Mouse (Mus musculus) small intestine, adult 2 months (tissue): ENCODE measurements around the gene Ddx20. TPM values are rescaled to one million over a fixed set of nuclear protein-coding genes. Genes with fewer than 3 reads are reported as not detected.

Experiments
- H3K27ac ChIP-seq: fragments of 200-500 bp; 2 replicates; pipeline ENCODE4 v1.5.1; 2012; ENCODE audit warnings: low read depth, low read length, control low read depth, inconsistent platforms; ENCODE audit not compliant: insufficient read depth
- H3K27me3 ChIP-seq: fragments of 200-500 bp; 2 replicates; pipeline ENCODE4 v1.6.1; 2012; ENCODE audit warnings: mild to moderate bottlenecking, moderate library complexity, low read length, inconsistent platforms; ENCODE audit not compliant: control insufficient read depth, insufficient read depth
- H3K36me3 ChIP-seq: fragments of 200-500 bp; 2 replicates; pipeline ENCODE4 v1.6.1; 2012; ENCODE audit warnings: mild to moderate bottlenecking, low read length, control low read depth, inconsistent platforms; ENCODE audit not compliant: control insufficient read depth, insufficient read depth
- H3K4me1 ChIP-seq: fragments of 200-500 bp; 2 replicates; pipeline ENCODE4 v1.6.1; 2012; ENCODE audit warnings: low read length, inconsistent platforms, mixed read lengths; ENCODE audit not compliant: control insufficient read depth, insufficient read depth, insufficient read length
- H3K4me3 ChIP-seq: fragments of 200-500 bp; 2 replicates; pipeline ENCODE4 v1.5.1; 2012; ENCODE audit warnings: low read depth, mild to moderate bottlenecking, control low read depth, inconsistent platforms, low read length, moderate library complexity
- CTCF ChIP-seq: fragments of 200-500 bp; IDR thresholded peaks from 2 replicates; pipeline ENCODE4 v1.5.1; 2012; ENCODE audit warnings: low read depth, mild to moderate bottlenecking, control low read depth, inconsistent platforms, low read length, moderate library complexity, mixed read lengths; ENCODE audit not compliant: insufficient replicate concordance, insufficient read length; ENCODE audit errors: extremely low read depth
- POLR2A ChIP-seq: fragments of 200-500 bp; IDR thresholded peaks from 2 replicates; pipeline ENCODE4 v1.6.1; 2012; ENCODE audit warnings: low read depth, mild to moderate bottlenecking, control low read depth, inconsistent platforms, low read length, moderate library complexity
- WGBS: fragments of 180-500 bp; shearing (Covaris S2); methylation state at CpG from one replicate; pipeline ENCODE4 v1.1.7; 2018; 5-methylcytosine and 5-hydroxymethylcytosine counted together
- polyA plus RNA-seq: library from polyadenylated mRNA; depleted of rRNA; stranded (reverse); fragments of >200 nt; gene quantifications from 2 replicates; pipeline ENCODE4 v1.2.3, GENCODE M21; 2012

Gene Ddx20
- polyA plus RNA-seq, 1 experiment = 15.8 TPM

GRCm38 (mm10) chr3:105665105-105665765, 22.1 kb downstream of the Ddx20 start:
- WGBS = 81% methylated on average over 9 of the region's 9 CpGs

GRCm38 (mm10) chr3:105663043-105663442, 24.3 kb downstream of the Ddx20 start:
- Histone ChIP-seq H3K27me3 (no peaks in the 10 kb centered on the region), H3K27ac (no peak overlapping the region), H3K4me1 (0 out of 2 replicates have a peak, but pooled peaks cover 2% of the 10 kb centered on the region), H3K4me3 (no peak overlapping the region), H3K36me3 (no peaks in the 10 kb centered on the region)
- TF ChIP-seq CTCF = no peak
- no peak for TF ChIP-seq POLR2A
- 16% methylated on average over 8 of the region's 8 CpGs for WGBS

More at GRCm38 (mm10) chr3:105665105-105665765, 22.1 kb downstream of the Ddx20 start:
- no peaks in the 10 kb centered on the region for H3K36me3 ChIP-seq
- no peaks in the 10 kb centered on the region for H3K27me3 ChIP-seq
- 0 out of 2 replicates have a peak, but pooled peaks cover 2% of the 10 kb centered on the region for H3K4me1 ChIP-seq
- H3K4me3 ChIP-seq = no peak overlapping the region
- TF ChIP-seq POLR2A (no peak), CTCF (no peak)
- no peak overlapping the region for H3K27ac ChIP-seq

- no peaks in the 10 kb centered on the region for H3K36me3 ChIP-seq
- WGBS = 22% methylated on average over 2 of the region's 2 CpGs
- H3K27ac ChIP-seq = no peak overlapping the region
- H3K27me3 ChIP-seq = no peaks in the 10 kb centered on the region
- 0 out of 2 replicates have a peak, but pooled peaks cover 2% of the 10 kb centered on the region for H3K4me1 ChIP-seq
- TF ChIP-seq CTCF (no peak), POLR2A (no peak)
- no peak overlapping the region for H3K4me3 ChIP-seq
Observed at GRCm38 (mm10) chr3:105660530-105660929, 26.8 kb downstream of the Ddx20 start.

- TF ChIP-seq POLR2A = no peak
- TF ChIP-seq CTCF = no peak
- H3K27me3 ChIP-seq = no peaks in the 10 kb centered on the region
- no peak overlapping the region for H3K27ac ChIP-seq
- no peaks in the 10 kb centered on the region for H3K36me3 ChIP-seq
- H3K4me3 ChIP-seq = no peak overlapping the region
- WGBS = 86% methylated on average over 11 of the region's 11 CpGs
- no peaks in the 10 kb centered on the region for H3K4me1 ChIP-seq
Observed at GRCm38 (mm10) chr3:105655031-105655585, 32.3 kb downstream of the Ddx20 start.

GRCm38 (mm10) chr3:105653544-105654380, 33.6 kb downstream of the Ddx20 start:
- no peak for TF ChIP-seq POLR2A
- TF ChIP-seq CTCF = no peak
- Histone ChIP-seq H3K27me3 (no peaks in the 10 kb centered on the region), H3K4me1 (no peaks in the 10 kb centered on the region), H3K4me3 (no peak overlapping the region), H3K36me3 (no peaks in the 10 kb centered on the region), H3K27ac (no peak overlapping the region)
- 83% methylated on average over 13 of the region's 13 CpGs for WGBS

- 36% methylated on average over 8 of the region's 8 CpGs for WGBS
Observed at GRCm38 (mm10) chr3:105648889-105649567, 38.3 kb downstream of the Ddx20 start.

GRCm38 (mm10) chr3:105643566-105643965, 43.8 kb downstream of the Ddx20 start:
- Histone ChIP-seq H3K4me1 (no peaks in the 10 kb centered on the region), H3K27ac (no peak overlapping the region), H3K36me3 (no peaks in the 10 kb centered on the region), H3K4me3 (no peak overlapping the region), H3K27me3 (no peaks in the 10 kb centered on the region)
- TF ChIP-seq POLR2A (no peak), CTCF (no peak)
- WGBS = 79% methylated on average over 5 of the region's 5 CpGs

More at GRCm38 (mm10) chr3:105648889-105649567, 38.3 kb downstream of the Ddx20 start:
- no peak overlapping the region for H3K4me3 ChIP-seq
- TF ChIP-seq POLR2A (no peak), CTCF (no peak)
- H3K36me3 ChIP-seq = no peaks in the 10 kb centered on the region
- H3K27ac ChIP-seq = no peak overlapping the region
- no peaks in the 10 kb centered on the region for H3K27me3 ChIP-seq
- no peaks in the 10 kb centered on the region for H3K4me1 ChIP-seq
